Mouse (Mus musculus) spleen, adult 2 months (tissue): ENCODE data around the gene Aqp8. TPM values are rescaled to one million over a fixed set of nuclear protein-coding genes. Genes with fewer than 3 reads are reported as not detected.

Experiments used
- DNase-seq, 2 experiments: peaks; one replicate each; pipeline versions ENCODE4 v3.0.0 to v3.0.0-alpha.2; 2012 to 2021; ENCODE audit warnings: low spot score in 2 of 2, low read depth in 1 of 2
- H3K27ac ChIP-seq: fragments of 200-500 bp; 2 replicates; pipeline ENCODE4 v1.5.1; 2012; ENCODE audit warnings: low read length, inconsistent platforms; ENCODE audit not compliant: insufficient read depth
- H3K27me3 ChIP-seq: fragments of 200-500 bp; 2 replicates; pipeline ENCODE4 v1.6.1; 2012; ENCODE audit warnings: mild to moderate bottlenecking, moderate library complexity, low read length, inconsistent platforms; ENCODE audit not compliant: control insufficient read depth, insufficient read depth
- H3K36me3 ChIP-seq: fragments of 200-500 bp; 2 replicates; pipeline ENCODE4 v1.6.1; 2012; ENCODE audit warnings: mild to moderate bottlenecking, low read length, inconsistent platforms; ENCODE audit not compliant: control insufficient read depth, insufficient read depth
- H3K4me1 ChIP-seq: fragments of 200-500 bp; 2 replicates; pipeline ENCODE4 v1.6.1; 2011; ENCODE audit warnings: inconsistent platforms; ENCODE audit not compliant: control insufficient read depth, insufficient read depth, insufficient read length
- H3K4me3 ChIP-seq: fragments of 200-500 bp; 2 replicates; pipeline ENCODE4 v1.5.1; 2011; ENCODE audit warnings: mild to moderate bottlenecking, inconsistent platforms; ENCODE audit not compliant: insufficient read depth, insufficient read length; ENCODE audit errors: extremely low read depth
- CTCF ChIP-seq: fragments of 200-500 bp; IDR thresholded peaks from 2 replicates; pipeline ENCODE4 v1.5.1; 2011; ENCODE audit warnings: mild to moderate bottlenecking, inconsistent platforms; ENCODE audit not compliant: insufficient read depth, insufficient read length, insufficient replicate concordance; ENCODE audit errors: extremely low read depth
- POLR2A ChIP-seq: fragments of 200-500 bp; IDR thresholded peaks from 2 replicates; pipeline ENCODE4 v1.6.1; 2011; ENCODE audit warnings: low read depth, low read length, inconsistent platforms
- WGBS: fragments of 180-500 bp; shearing (Covaris S2); methylation state at CpG from one replicate; pipeline ENCODE4 v1.1.7; 2018; 5-methylcytosine and 5-hydroxymethylcytosine counted together
- polyA plus RNA-seq: library from polyadenylated mRNA; depleted of rRNA; stranded (reverse); fragments of >200 nt; gene quantifications from 2 replicates; pipeline ENCODE4 v1.2.3, GENCODE M21; 2012; rRNA removed

The Aqp8 gene
- 0.68 and 0.81 TPM in 2 replicates for polyA plus RNA-seq

DNA sequence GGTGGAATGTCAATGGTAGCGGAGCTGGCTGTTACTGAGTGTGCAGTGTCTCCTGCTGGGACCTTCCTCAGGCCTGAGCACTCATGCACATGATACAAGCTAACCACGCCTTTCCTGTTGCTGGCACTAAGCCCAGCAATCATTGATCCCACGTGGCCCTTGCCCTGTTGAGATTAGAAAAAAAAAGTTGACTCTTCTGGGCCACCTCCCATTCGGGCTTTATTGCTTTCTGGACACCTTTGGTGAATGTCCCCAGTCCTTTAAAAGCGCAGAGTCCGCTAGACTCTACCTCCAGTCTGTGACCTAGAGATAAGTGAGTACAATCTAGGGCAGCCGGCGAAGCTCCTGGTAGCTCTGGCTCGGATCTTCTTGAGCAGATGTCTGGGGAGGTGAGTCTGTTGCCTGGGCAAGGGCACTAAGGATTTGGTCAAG is at the start of gene Aqp8:
Aqp8 (plus strand) TSS at position 222 of the 432 bp plus-strand sequence.
- TF ChIP-seq CTCF = no peak
- no peak for TF ChIP-seq POLR2A
- no peak within 1 kb of the TSS for H3K27ac ChIP-seq
- no peaks in the 10 kb centered on the region for H3K27me3 ChIP-seq
- no peaks in the 10 kb centered on the region for H3K4me1 ChIP-seq
- WGBS = 50% methylated on average over 9 of the region's 9 CpGs
- H3K36me3 ChIP-seq = no peaks in the 10 kb centered on the region
- no peak within 1 kb of the TSS for H3K4me3 ChIP-seq
- DNase-seq = no peak

DNA sequence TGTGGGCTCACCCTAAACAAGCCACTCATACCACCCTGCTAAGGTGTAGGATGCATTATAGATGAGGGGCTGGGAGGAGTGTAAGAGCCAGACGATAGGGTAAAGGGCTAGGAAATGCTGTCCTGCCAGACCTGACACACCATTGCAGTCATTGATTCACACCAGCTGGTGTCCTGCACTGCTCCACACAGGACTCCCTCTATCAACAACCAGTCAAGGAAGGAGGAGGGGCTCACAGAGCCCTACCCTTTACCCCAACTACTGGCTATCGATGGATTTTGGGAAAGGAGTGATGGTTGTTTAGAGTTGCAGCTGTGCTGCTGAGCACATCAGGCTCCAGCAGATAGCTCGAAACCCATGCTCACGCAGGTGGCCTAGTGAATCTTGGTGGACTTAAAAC is 45.3 kb upstream of the Aqp8 start:
- 92% methylated on average over 4 of the region's 4 CpGs for WGBS
- no peaks in the 10 kb centered on the region for H3K4me1 ChIP-seq
- H3K27me3 ChIP-seq = no peaks in the 10 kb centered on the region
- H3K4me3 ChIP-seq = no peak overlapping the region
- no peak overlapping the region for H3K27ac ChIP-seq
- no peak for DNase-seq
- H3K36me3 ChIP-seq = peaks cover 3% of the 10 kb centered on the region
- TF ChIP-seq CTCF (no peak), POLR2A (no peak)

DNA sequence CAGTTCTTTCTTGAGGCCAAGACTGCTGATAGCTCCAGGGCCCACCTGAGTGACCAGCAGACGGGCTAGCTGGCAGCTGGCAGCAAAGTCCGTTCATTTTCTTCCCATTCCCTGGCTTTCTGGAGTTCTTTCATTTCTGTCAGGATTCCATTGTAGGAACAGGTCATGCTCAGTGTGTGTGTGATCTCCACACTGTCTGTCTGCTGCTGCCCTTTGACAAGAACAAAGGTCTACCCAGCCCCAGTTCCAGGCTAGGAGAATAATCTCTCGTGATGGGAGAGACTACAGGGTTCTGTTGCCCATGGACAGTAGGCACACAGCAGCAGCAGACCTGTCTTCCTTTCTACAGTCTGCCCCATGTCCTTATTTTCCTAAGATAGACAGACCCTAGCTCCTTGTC is 44.4 kb upstream of the Aqp8 start:
- Histone ChIP-seq H3K36me3 (peaks cover 9% of the 10 kb centered on the region), H3K4me1 (no peaks in the 10 kb centered on the region), H3K27me3 (no peaks in the 10 kb centered on the region), H3K27ac (no peak overlapping the region), H3K4me3 (no peak overlapping the region)
- 95% methylated on average over 3 of the region's 3 CpGs for WGBS
- TF ChIP-seq CTCF = no peak
- TF ChIP-seq POLR2A = no peak
- DNase-seq = no peak

DNA sequence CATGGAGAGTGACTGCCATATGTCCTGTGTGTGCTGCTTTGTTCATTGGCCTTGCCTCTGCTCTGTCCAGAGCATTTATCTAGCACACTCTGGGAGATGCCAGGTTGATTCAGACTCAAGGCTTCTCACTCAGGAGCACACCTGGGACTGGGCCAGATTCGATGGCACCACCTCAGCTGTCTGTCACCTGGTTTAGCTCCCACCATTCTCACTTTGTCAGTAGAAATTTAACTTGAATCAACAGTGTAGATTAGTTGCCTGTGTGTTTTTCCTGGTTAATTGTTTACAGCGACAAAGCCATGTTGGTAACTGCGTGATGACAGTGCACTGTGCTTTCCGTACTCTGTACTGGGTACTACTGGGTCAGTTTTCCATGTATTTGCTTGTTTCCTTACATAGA is 42.1 kb upstream of the Aqp8 start:
- DNase-seq = no peak
- Histone ChIP-seq H3K27me3 (no peaks in the 10 kb centered on the region), H3K4me3 (no peak overlapping the region), H3K27ac (no peak overlapping the region), H3K36me3 (peaks cover 9% of the 10 kb centered on the region), H3K4me1 (no peaks in the 10 kb centered on the region)
- WGBS = 96% methylated on average over 4 of the region's 4 CpGs
- TF ChIP-seq POLR2A (no peak), CTCF (no peak)

DNA sequence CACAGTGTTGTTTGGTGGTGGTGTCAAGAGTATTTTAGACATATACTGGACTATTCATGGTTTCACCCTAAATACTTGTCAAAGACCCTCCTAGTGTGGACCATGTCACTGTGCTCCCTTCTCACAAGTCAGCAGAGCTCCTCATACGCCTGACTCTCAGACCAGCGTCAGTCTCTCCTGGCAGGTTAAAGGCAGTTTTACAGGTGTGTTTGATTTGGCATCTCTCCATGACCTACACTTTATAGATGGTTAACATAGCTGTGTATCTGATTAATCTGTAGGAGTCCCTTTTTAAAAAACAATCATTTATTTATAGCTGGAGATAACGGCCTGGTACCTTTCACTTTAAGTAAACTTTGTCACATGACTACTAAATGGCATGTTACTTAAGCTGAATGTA is 40.1 kb upstream of the Aqp8 start:
- no peaks in the 10 kb centered on the region for H3K4me1 ChIP-seq
- H3K27me3 ChIP-seq = no peaks in the 10 kb centered on the region
- no peak overlapping the region for H3K4me3 ChIP-seq
- no peak for TF ChIP-seq POLR2A
- no peak for DNase-seq
- peaks cover 9% of the 10 kb centered on the region for H3K36me3 ChIP-seq
- 94% methylated on average over 3 of the region's 3 CpGs for WGBS
- H3K27ac ChIP-seq = no peak overlapping the region

DNA sequence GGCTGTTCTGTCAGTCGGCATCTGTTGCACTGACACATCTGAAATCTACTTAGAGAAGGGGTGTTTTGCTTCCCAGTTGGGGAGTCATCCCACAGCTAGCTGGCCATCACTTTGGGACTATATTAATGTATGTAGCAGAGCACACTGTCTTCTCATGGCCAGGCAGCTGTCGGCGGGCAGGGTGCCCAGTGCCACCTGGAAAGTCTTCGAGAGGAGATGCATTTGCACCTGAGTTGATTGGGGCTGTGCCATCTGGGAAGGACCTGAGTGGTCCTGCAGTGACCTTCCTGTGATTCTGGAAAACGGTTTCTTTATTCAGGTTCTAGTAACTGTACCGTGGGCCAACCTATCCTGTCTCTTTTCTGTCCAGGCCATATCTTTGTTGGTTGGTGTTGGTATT is 37.8 kb upstream of the Aqp8 start:
- H3K27me3 ChIP-seq = no peaks in the 10 kb centered on the region
- TF ChIP-seq POLR2A = no peak
- no peak for TF ChIP-seq CTCF
- 93% methylated on average over 6 of the region's 6 CpGs for WGBS
- no peaks in the 10 kb centered on the region for H3K4me1 ChIP-seq
- no peak overlapping the region for H3K27ac ChIP-seq
- no peak for DNase-seq
- H3K36me3 ChIP-seq = peaks cover 9% of the 10 kb centered on the region
- H3K4me3 ChIP-seq = no peak overlapping the region

DNA sequence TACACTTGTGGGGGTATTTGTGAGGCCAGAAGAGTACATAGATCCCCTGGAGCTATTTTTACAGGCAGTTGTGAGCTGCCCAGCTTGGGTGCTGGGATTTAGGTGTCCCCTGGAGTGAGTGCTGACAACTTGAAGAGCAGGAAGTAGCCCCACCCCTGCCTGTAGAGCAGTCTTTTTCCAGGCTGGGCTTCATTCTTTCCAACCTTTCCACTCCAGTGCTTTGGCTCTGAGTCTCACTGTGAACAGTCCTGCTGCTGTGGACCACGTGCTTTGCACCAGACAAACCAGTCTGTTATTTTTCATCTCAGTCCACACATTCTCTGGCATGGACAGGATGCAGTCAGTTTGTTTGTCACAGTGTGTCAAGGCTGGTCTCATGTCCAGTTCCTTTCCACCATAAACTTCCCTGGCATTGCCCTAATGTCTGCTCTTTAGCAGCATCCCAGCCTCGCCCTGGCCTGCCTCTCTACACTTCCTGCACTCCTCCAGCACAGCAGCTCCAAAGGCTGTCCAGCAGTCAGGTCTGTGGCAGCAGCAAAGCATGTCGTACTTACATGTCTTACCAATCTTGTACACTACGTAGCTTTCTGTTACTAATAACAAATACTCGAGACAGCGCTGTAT is 36.8 kb upstream of the Aqp8 start:
- Histone ChIP-seq H3K4me3 (no peak overlapping the region), H3K27ac (no peak overlapping the region), H3K27me3 (no peaks in the 10 kb centered on the region), H3K4me1 (no peaks in the 10 kb centered on the region), H3K36me3 (peaks cover 9% of the 10 kb centered on the region)
- WGBS = 93% methylated on average over 6 of the region's 6 CpGs
- DNase-seq = no peak
- no peak for TF ChIP-seq CTCF
- no peak for TF ChIP-seq POLR2A
